Mouse (Mus musculus): ENCODE measurements around the gene Aff2.

DNA sequence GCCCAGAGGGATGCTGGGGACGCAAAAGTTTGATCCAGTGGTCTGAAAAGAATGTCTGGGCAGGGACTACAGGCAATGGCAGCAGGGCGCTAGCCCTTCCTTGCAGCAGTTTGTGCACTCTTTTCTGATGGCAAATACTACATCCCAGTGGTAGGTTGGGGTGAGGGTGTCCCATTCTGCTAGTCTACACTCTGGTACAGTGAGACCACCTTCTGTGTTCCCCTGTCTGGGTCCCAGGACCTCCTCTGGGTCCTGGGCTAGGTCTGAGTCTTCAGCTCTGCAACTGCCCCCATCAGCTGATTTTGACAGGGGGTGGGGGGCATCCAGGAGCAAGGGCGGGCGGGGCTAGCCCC lies 233 bp upstream of the Aff2 start:
- TF ChIP-seq CTCF (IDR thresholded peaks at IDR 0.05; ENCODE audit: low read depth): no peak
- no peak for TF ChIP-seq EP300 (optimal IDR thresholded peaks at IDR 0.05)

Data from stomach, postnatal 0 days (tissue).